Mouse (Mus musculus) kidney, adult 2 months (tissue): ENCODE measurements around the gene Hadhb.

Experiments used
- CTCF ChIP-seq: fragments of 200-500 bp; conservative IDR thresholded peaks from 2 replicates; pipeline ENCODE4 v1.5.1; 2011; ENCODE audit warnings: low read depth, mild to moderate bottlenecking, control low read depth, low read length, moderate library complexity, mixed read lengths; ENCODE audit not compliant: insufficient read depth, insufficient read length
- POLR2A ChIP-seq: fragments of 200-500 bp; IDR thresholded peaks from one replicate; pipeline ENCODE4 v1.6.1; 2011; ENCODE audit warnings: low read depth, low read length, control low read depth

- TF ChIP-seq POLR2A (no peak), CTCF (no peak)
These were observed 34.9 kb upstream of the Hadhb start for GRCm38 (mm10) chr5:30120106-30120505.
